In genomic region chr13:60665402-60665801, GRCm38 (mm10) we compare ENCODE assay signal across 17 mouse cellular contexts.
"Had no signal": no experiment of that assay in that cellular context is flagged by ENCODE, and none has a peak within 500 bp of the region (broad histone marks: within the 10 kb centered on the region; RNA-seq: fewer than 3 reads in every experiment).

No protein-coding gene starts in this region.

- H3K4me2 ChIP-seq: intestine, embryonic 15.5 days; liver, embryonic 11.5 days; liver, embryonic 15.5 days; midbrain, embryonic 13.5 days; neural tube, embryonic 13.5 days had no signal

- H3K27me3 ChIP-seq: intestine, embryonic 15.5 days; liver, embryonic 15.5 days; megakaryocyte, embryonic 14.5 days; midbrain, embryonic 13.5 days; neural tube, embryonic 13.5 days had no signal

- H3K27ac ChIP-seq: intestine, embryonic 15.5 days; left cerebral cortex, adult 2 months; liver, embryonic 15.5 days; midbrain, embryonic 10.5 days; midbrain, embryonic 13.5 days; neural tube, embryonic 13.5 days had no signal

- DNase-seq: kidney, adult 11 months; kidney, postnatal 14 days; kidney, postnatal 4 days; layer of hippocampus, postnatal 36 days; lung, adult 2 months; thymus, postnatal 25 days had no signal

- H3K9me3 ChIP-seq: intestine, embryonic 15.5 days; liver, embryonic 15.5 days; megakaryocyte, embryonic 14.5 days; midbrain, embryonic 10.5 days; midbrain, embryonic 13.5 days; neural tube, embryonic 13.5 days had no signal

- ATAC-seq: hindbrain, embryonic 16.5 days; intestine, embryonic 15.5 days; midbrain, embryonic 13.5 days; midbrain, embryonic 16.5 days had no signal

- H3K9ac ChIP-seq: intestine, embryonic 15.5 days; liver, embryonic 15.5 days; midbrain, embryonic 13.5 days; neural tube, embryonic 13.5 days had no signal

- H3K36me3 ChIP-seq: intestine, embryonic 15.5 days; liver, embryonic 15.5 days; midbrain, embryonic 10.5 days; midbrain, embryonic 13.5 days; neural tube, embryonic 13.5 days had no signal

- H3K4me3 ChIP-seq: intestine, embryonic 15.5 days; left cerebral cortex, adult 2 months; liver, embryonic 15.5 days; megakaryocyte, embryonic 14.5 days; midbrain, embryonic 10.5 days; midbrain, embryonic 13.5 days; myocyte; neural tube, embryonic 13.5 days had no signal
